Mouse (Mus musculus) intestine, embryonic 14.5 days (tissue): Measurements from ENCODE around the gene Rbm3. TPM values are rescaled to one million over a fixed set of nuclear protein-coding genes. Genes with fewer than 3 reads are reported as not detected.

ENCODE experiments used
- ATAC-seq: fragments of 200-750 bp; cut with Nextera tagmentation; replicated peaks from 2 replicates; pipeline ENCODE4 v1.8.0; 2017; ENCODE audit warnings: low read depth, moderate number of reproducible peaks, moderate TSS enrichment, moderate library complexity; ENCODE audit not compliant: low FRiP score, low TSS enrichment
- DNase-seq: peaks from one replicate; pipeline ENCODE4 v3.0.0-alpha.2; 2018; ENCODE audit warnings: low spot score
- H3K27ac ChIP-seq: fragments of 300-500 bp; sonication (generic); 2 replicates; pipeline ENCODE4 v1.5.1; 2014; ENCODE audit warnings: low read depth, mild to moderate bottlenecking, control low read depth
- H3K27me3 ChIP-seq: fragments of 300-500 bp; sonication (generic); replicated peaks from 2 replicates; pipeline ENCODE4 v1.6.1; 2014; ENCODE audit warnings: low read length, control low read depth; ENCODE audit not compliant: control insufficient read depth, insufficient read depth
- H3K36me3 ChIP-seq: fragments of 300-500 bp; sonication (generic); 2 replicates; pipeline ENCODE4 v1.6.1; 2014; ENCODE audit warnings: low read length, control low read depth; ENCODE audit not compliant: control insufficient read depth, insufficient read depth
- H3K4me1 ChIP-seq: fragments of 300-500 bp; sonication (generic); replicated peaks from 2 replicates; pipeline ENCODE4 v1.6.1; 2014; ENCODE audit warnings: low read length, control low read depth, mixed read lengths; ENCODE audit not compliant: control insufficient read depth, insufficient read depth
- H3K4me2 ChIP-seq: fragments of 300-500 bp; sonication (generic); 2 replicates; pipeline ENCODE4 v1.6.1; 2014; ENCODE audit warnings: low read length
- H3K4me3 ChIP-seq: fragments of 300-500 bp; sonication (generic); 2 replicates; pipeline ENCODE4 v1.5.1; 2014; ENCODE audit warnings: low read depth, low read length, control low read depth, mixed read lengths
- H3K9ac ChIP-seq: fragments of 300-500 bp; sonication (generic); 2 replicates; pipeline ENCODE4 v1.6.1; 2014; ENCODE audit warnings: mild to moderate bottlenecking, low read length
- H3K9me3 ChIP-seq: fragments of 300-500 bp; sonication (generic); 2 replicates; pipeline ENCODE4 v1.6.1; 2016; ENCODE audit warnings: low read length, control low read depth; ENCODE audit not compliant: control insufficient read depth
- whole genome bisulfite sequencing: fragments of 180-500 bp; shearing (Covaris S2); extraction: QIAGEN DNeasy Blood & Tissue Kit; methylation state at CpG from one replicate; pipeline ENCODE4 v1.1.7; 2014; 5-methylcytosine and 5-hydroxymethylcytosine counted together
- polyA plus RNA-seq: library from polyadenylated mRNA; unstranded; fragments of >200 nt; fragmentation: Nextera tagmentation; extraction: Ambion mirVana; gene quantifications from 2 replicates; pipeline ENCODE4 v1.2.1, GENCODE M21; 2014

The Rbm3 gene
- polyA plus RNA-seq, 1 experiment from 2014 or later = 553 TPM

GRCm38 (mm10) chrX:8140446-8140845 lies 5.2 kb downstream of the Rbm3 start:
- H3K9ac ChIP-seq = no peak overlapping the region
- no peaks in the 10 kb centered on the region for H3K27me3 ChIP-seq
- 92% methylated on average over 2 of the region's 2 CpGs for WGBS
- no peaks in the 10 kb centered on the region for H3K9me3 ChIP-seq
- H3K4me3 ChIP-seq = no peak overlapping the region
- no peak for DNase-seq
- peaks cover 50% of the 10 kb centered on the region for H3K36me3 ChIP-seq
- no peak overlapping the region for H3K4me2 ChIP-seq
- no peak for ATAC-seq
- 0 out of 2 replicates have a peak, but pooled peaks cover 2% of the 10 kb centered on the region for H3K4me1 ChIP-seq
- H3K27ac ChIP-seq = no peak overlapping the region

DNA sequence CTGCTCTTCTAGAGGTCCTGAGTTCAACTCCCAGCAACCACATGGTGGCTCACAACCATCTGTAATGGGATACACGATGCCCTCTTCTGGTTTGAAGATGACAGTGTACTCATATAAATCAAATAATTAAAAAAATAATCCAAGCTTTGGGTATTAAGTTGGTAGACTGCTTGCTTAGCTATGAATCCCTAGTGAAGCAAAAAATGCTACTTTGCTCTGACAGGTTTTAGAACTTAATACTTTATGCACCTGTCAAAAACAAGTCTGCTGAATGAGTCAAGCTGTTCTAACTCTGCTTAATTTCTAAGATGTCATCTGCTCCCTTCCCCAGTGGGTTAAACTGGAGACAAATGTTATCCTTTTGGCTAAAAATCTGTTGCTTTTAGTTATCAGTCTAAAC lies 6.2 kb downstream of the Rbm3 start:
- Histone ChIP-seq H3K4me2 (no peak overlapping the region), H3K27me3 (no peaks in the 10 kb centered on the region), H3K9me3 (no peaks in the 10 kb centered on the region), H3K9ac (no peak overlapping the region), H3K4me1 (0 out of 2 replicates have a peak, but pooled peaks cover 2% of the 10 kb centered on the region), H3K36me3 (peaks cover 50% of the 10 kb centered on the region), H3K27ac (no peak overlapping the region), H3K4me3 (no peak overlapping the region)
- no peak for ATAC-seq
- DNase-seq = no peak
- 37% methylated on average over 1 of the region's 1 CpGs for WGBS

DNA sequence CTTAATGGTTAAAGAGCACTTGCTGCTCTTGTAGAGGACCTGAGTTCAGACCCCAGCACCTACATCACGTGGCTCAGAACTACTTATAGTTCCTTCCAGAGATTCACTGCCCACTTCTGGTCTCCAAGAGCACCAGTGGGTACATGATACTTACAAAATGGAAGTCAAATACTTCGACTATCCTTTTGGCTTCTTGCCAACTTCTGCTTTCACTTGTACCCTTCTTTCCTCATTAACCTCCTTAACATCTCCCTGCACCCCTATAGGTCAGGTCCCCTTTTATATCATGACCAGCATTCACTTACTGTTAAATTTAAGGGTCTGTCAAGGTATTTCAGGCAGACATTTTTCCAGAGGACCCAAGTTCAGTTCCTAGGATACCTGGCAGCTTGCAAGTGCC lies 9.8 kb downstream of the Rbm3 start:
- no peak overlapping the region for H3K9ac ChIP-seq
- H3K4me1 ChIP-seq = no peaks in the 10 kb centered on the region
- H3K36me3 ChIP-seq = peaks cover 25% of the 10 kb centered on the region
- no peak overlapping the region for H3K27ac ChIP-seq
- no peaks in the 10 kb centered on the region for H3K27me3 ChIP-seq
- ATAC-seq (no peak), DNase-seq (no peak)
- H3K4me2 ChIP-seq = no peak overlapping the region
- WGBS = 48% methylated on average over 2 of the region's 2 CpGs
- no peak overlapping the region for H3K4me3 ChIP-seq
- no peaks in the 10 kb centered on the region for H3K9me3 ChIP-seq

GRCm38 (mm10) chrX:8132017-8132976 lies 13.4 kb downstream of the Rbm3 start, which contains the start of gene Wdr13:
Wdr13 (minus strand) TSS chrX:8132892.
- peak within 1 kb of the TSS; percentile 93 for H3K27ac ChIP-seq
- ATAC-seq = peak; percentile 90

DNA sequence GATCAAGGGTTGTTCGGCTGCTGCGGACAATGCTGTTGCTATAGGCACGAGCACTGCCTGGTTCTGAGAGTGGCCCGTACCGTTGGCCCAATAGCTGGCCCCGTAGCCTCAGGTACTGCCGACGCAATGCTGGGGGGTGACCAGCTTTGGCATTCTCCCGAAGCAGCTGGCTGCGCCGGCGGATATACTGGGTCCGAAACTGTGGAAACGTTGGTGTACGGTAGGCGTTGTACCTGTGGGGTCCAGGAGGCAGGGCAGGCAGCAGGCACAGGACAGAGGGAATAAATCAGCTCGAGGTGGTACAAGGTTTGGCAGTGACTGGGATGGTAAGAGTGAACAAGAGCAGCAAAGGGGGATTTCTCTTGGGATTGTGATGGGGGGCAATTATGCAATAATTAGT lies 14.3 kb downstream of the Rbm3 start:
- Histone ChIP-seq H3K4me3 (peak overlapping the region; percentile 54), H3K4me2 (peak overlapping the region; percentile 49), H3K36me3 (peaks cover 14% of the 10 kb centered on the region; the same call in 1 of the 2 replicates), H3K4me1 (no peaks in the 10 kb centered on the region), H3K9ac (no peak overlapping the region), H3K9me3 (no peaks in the 10 kb centered on the region), H3K27me3 (no peaks in the 10 kb centered on the region), H3K27ac (0 out of 2 replicates have a peak overlapping the region, but pooled peaks have one; percentile 93)
- ATAC-seq (no peak), DNase-seq (no peak)
- 92% methylated on average over 17 of the region's 17 CpGs for WGBS

More at GRCm38 (mm10) chrX:8132017-8132976, 13.4 kb downstream of the Rbm3 start, which contains the start of gene Wdr13:
- Histone ChIP-seq H3K4me2 (peak within 1 kb of the TSS; percentile 49), H3K9me3 (no peaks in the 10 kb centered on the region), H3K36me3 (peaks cover 14% of the 10 kb centered on the region; the same call in 1 of the 2 replicates), H3K9ac (peak within 1 kb of the TSS; percentile 47), H3K4me3 (peak within 1 kb of the TSS; percentile 54), H3K27me3 (no peaks in the 10 kb centered on the region), H3K4me1 (no peaks in the 10 kb centered on the region)
- 17% methylated on average over 38 of the region's 40 CpGs for WGBS
- peak; percentile 91 for DNase-seq

DNA sequence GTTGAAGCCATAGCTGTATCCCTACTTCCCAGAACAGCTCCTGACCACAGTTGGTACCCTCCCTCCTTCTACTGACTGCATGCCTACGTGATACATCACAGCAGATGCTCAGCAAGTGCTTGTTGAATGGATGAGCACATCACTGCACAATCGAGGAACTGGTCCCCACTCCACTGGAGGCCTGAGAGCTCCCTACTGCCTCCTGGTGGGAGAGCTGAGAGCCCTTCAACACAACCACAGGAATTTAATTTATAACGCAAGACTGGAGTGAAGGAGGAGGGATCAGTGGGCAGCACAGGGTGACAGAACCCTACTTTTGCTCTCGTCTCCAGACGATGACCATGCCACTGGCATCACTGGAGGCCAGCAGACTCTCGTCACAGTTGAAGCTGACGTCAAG lies 20.4 kb downstream of the Rbm3 start:
- Histone ChIP-seq H3K27me3 (no peaks in the 10 kb centered on the region), H3K27ac (no peak overlapping the region), H3K9me3 (no peaks in the 10 kb centered on the region), H3K4me3 (no peak overlapping the region), H3K9ac (no peak overlapping the region), H3K36me3 (peaks cover 20% of the 10 kb centered on the region; the same call in 1 of the 2 replicates), H3K4me1 (no peaks in the 10 kb centered on the region), H3K4me2 (no peak overlapping the region)
- 80% methylated on average over 7 of the region's 7 CpGs for WGBS
- DNase-seq (no peak), ATAC-seq (no peak)

DNA sequence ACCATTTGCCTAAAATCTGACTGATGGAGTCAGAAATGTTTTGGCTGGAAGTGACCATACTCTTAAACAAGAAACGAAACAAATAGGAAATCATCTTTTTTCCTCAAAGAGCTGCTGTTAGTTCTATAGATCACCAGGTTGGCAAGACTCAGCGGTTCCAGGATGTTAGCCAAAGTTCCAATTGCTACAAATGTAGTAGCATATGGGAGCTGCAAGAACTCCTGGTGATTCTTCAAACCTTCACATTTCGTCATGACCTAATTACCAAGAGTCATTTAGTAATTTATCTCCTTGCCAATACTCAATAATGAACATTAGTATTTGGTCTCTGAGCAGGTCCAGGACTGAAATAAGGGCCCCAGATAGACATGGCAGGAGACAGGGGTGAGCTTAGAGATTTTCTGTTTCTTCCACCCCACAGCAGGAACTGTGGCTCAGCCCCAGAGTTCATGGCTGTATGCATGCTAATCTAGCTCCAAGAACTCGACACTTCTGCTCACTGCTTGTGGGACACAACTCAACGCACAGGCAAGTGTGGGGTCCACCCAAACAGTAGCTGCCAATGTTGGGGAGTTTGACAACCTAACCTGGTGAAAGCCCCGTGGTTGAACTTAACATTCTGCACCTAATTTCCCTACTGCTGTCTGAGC lies 21.7 kb downstream of the Rbm3 start:
- ATAC-seq = no peak

GRCm38 (mm10) chrX:8117264-8117663 lies 28.4 kb downstream of the Rbm3 start:
- Histone ChIP-seq H3K36me3 (no peaks in the 10 kb centered on the region), H3K4me3 (no peak overlapping the region), H3K27me3 (no peaks in the 10 kb centered on the region), H3K4me2 (no peak overlapping the region), H3K9ac (no peak overlapping the region), H3K9me3 (no peaks in the 10 kb centered on the region), H3K4me1 (no peaks in the 10 kb centered on the region), H3K27ac (no peak overlapping the region)
- ATAC-seq (no peak), DNase-seq (no peak)

More for the DNA sequence above, 21.7 kb downstream of the Rbm3 start:
- Histone ChIP-seq H3K9ac (no peak overlapping the region), H3K27me3 (no peaks in the 10 kb centered on the region), H3K9me3 (no peaks in the 10 kb centered on the region), H3K4me3 (no peak overlapping the region), H3K4me2 (no peak overlapping the region), H3K27ac (no peak overlapping the region), H3K4me1 (no peaks in the 10 kb centered on the region), H3K36me3 (peaks cover 19% of the 10 kb centered on the region; the same call in 1 of the 2 replicates)
- no peak for DNase-seq
- 87% methylated on average over 6 of the region's 6 CpGs for WGBS
